Mouse (Mus musculus) duodenum, adult 2 months (tissue): ENCODE data around the gene Kctd12. TPM values are rescaled to one million over a fixed set of nuclear protein-coding genes. Genes with fewer than 3 reads are reported as not detected.

ENCODE experiments used
- polyA plus RNA-seq: library from polyadenylated mRNA; depleted of rRNA; stranded (reverse); fragments of >200 nt; gene quantifications from 2 replicates; pipeline ENCODE4 v1.2.3, GENCODE M21; 2012; ENCODE audit warnings: low replicate concordance; rRNA removed

The Kctd12 gene
- polyA plus RNA-seq, result 13.8 and 14.2 TPM in 2 replicates

GRCm38 (mm10) chr14:102982627-102983540 lies at the start of gene Kctd12:
Gene Kctd12 (minus strand): TSS chr14:102982637.

Other genes with a start within 250 kb of the Kctd12 start
- gene Acod1, start 64.3 kb upstream of the Kctd12 start, polyA plus RNA-seq, result 0.09 TPM in 1 of 2 replicates, not detected in the other
- gene Cln5, start 87.6 kb upstream of the Kctd12 start, polyA plus RNA-seq, result 9.0 and 14.7 TPM in 2 replicates
- gene Fbxl3, start 116.9 kb upstream of the Kctd12 start, polyA plus RNA-seq, result 21.4 and 36.4 TPM in 2 replicates